Mouse (Mus musculus): ENCODE measurements around the gene Tsn. TPM values are rescaled to one million over a fixed set of nuclear protein-coding genes. Genes with fewer than 3 reads are reported as not detected.
A peak's percentile ranks its signal among the peaks of the same experiment; 100 is the strongest.

Gene Tsn
- 97.4 and 130 TPM in 2 replicates for total RNA-seq (2014; rRNA removed; ENCODE audit: low replicate concordance)
- polyA plus RNA-seq (2015; fragmentation: Nextera tagmentation; extraction: Ambion mirVana), result 170 and 174 TPM in 2 replicates

DNA sequence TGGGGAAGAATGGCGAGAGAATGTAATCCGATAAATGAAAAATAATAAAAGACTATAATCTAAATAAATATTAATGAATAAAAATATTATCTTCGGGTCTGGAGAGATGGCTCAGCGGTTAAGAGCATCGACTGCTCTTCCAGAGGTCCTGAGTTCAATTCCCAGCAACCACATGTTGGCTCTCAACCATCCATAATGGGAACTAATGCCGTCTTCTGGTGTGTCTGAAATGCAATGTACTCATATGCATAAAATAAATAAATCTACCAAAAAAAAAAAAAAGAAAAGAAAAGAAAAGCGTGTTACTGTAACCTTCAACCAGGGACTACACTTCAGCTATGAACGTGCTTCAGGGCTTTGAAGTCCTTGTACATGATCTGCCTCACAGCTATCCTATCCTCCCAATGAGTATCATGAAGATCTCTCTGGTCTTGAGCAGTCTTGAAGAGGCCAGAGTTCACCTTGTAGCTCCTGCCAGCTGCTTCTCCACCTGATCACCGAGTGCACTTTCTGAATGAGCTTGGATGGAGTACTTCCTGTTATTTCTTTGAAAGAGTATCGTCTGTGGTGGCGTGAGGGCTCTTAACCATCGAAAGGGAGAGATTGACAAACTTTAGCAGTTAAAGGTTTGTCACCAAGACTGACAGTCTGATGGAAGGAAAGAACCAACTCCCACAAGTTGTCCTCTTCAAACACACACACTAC is at the start of gene Tsn:
TSS of gene Tsn (minus strand) at position 118 of the 705 bp plus-strand sequence.
- H3K27ac ChIP-seq (ENCODE audit: low read depth), result peak within 1 kb of the TSS; percentile 86
- no peaks in the 10 kb centered on the region for H3K27me3 ChIP-seq (ENCODE audit: control insufficient read depth, insufficient read depth, low read length)
- 47% methylated on average over 12 of the region's 12 CpGs for WGBS
- no peak for ATAC-seq (ENCODE audit: insufficient read depth, low read depth)
- H3K4me2 ChIP-seq (ENCODE audit: low read depth, low read length), result peak within 1 kb of the TSS; percentile 75
- H3K9ac ChIP-seq (replicated peaks; ENCODE audit: low read depth, low read length), result peak within 1 kb of the TSS; percentile 90
- no peak for DNase-seq (ENCODE audit: low spot score)
- no peaks in the 10 kb centered on the region for H3K9me3 ChIP-seq (replicated peaks; ENCODE audit: control insufficient read depth, low read length)
- TF ChIP-seq EP300 (IDR thresholded peaks at IDR 0.05; ENCODE audit: low read depth), result no peak
- TF ChIP-seq CTCF (IDR thresholded peaks at IDR 0.05; ENCODE audit: low read depth), result no peak
- H3K4me1 ChIP-seq (ENCODE audit: control insufficient read depth, insufficient read depth), result peaks cover 9% of the 10 kb centered on the region; the same call in 1 of the 2 replicates
- H3K36me3 ChIP-seq (replicated peaks; ENCODE audit: control insufficient read depth, insufficient read depth, low read length), result peaks cover 8% of the 10 kb centered on the region
- peak within 1 kb of the TSS; percentile 90 for H3K4me3 ChIP-seq (ENCODE audit: low read depth, low read length)

DNA sequence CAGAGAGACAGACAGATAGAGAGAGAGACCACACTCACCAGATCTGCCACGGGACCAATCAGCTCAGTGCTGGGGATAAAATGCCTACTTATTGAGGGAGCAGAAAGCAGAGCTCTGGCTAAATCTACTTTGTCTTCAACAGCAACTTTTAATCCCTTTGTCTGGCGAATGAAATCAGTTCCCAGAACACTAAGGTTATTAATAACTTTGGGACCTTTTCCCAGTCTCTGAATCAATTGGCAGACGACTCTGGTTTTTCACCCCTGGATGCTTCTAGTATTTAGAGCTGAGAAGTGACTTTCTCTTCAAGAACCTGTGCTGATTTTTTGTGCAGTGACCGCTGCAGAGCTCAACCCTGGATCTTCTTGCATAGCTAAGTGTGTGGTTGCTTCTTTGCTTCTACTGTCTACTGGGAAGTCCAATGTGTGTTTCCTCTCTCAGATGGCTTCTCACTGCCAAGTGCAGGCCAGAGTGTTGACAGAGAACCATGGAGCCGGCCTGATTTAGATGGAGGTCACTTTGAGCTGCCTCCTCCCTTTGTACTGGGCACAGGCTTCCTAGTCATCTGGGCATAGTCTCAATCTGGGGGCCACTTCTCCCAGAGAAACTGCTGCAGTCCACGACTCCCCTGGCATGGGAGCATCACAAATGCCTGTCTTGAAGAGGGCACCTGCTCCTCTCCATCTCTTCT is 47.7 kb upstream of the Tsn start:
- Histone ChIP-seq H3K4me3 (ENCODE audit: low read depth, low read length) (no peak overlapping the region; the same call in 1 of the 2 replicates), H3K4me1 (ENCODE audit: control insufficient read depth, insufficient read depth) (peaks cover 16% of the 10 kb centered on the region), H3K4me2 (ENCODE audit: low read depth, low read length) (peak overlapping the region; percentile 39), H3K9ac (replicated peaks; ENCODE audit: low read depth, low read length) (peak overlapping the region; percentile 26; the same call in 1 of the 2 replicates), H3K36me3 (replicated peaks; ENCODE audit: control insufficient read depth, insufficient read depth, low read length) (no peaks in the 10 kb centered on the region), H3K27me3 (ENCODE audit: control insufficient read depth, insufficient read depth, low read length) (no peaks in the 10 kb centered on the region), H3K27ac (ENCODE audit: low read depth) (peak overlapping the region; percentile 98), H3K9me3 (replicated peaks; ENCODE audit: control insufficient read depth, low read length) (no peaks in the 10 kb centered on the region)
- DNase-seq (ENCODE audit: low spot score), result peak; percentile 89
- TF ChIP-seq CTCF (IDR thresholded peaks at IDR 0.05; ENCODE audit: low read depth) (no peak), EP300 (IDR thresholded peaks at IDR 0.05; ENCODE audit: low read depth) (peak; percentile 52; the same call in 1 of the 2 replicates)
- 24% methylated on average over 6 of the region's 6 CpGs for WGBS
- ATAC-seq (ENCODE audit: insufficient read depth, low read depth), result peak; percentile 92

- no peak overlapping the region for H3K4me2 ChIP-seq (ENCODE audit: low read depth, low read length)
- DNase-seq (ENCODE audit: low spot score) (no peak), ATAC-seq (ENCODE audit: insufficient read depth, low read depth) (no peak)
- H3K9me3 ChIP-seq (replicated peaks; ENCODE audit: control insufficient read depth, low read length), result no peaks in the 10 kb centered on the region
- no peaks in the 10 kb centered on the region for H3K4me1 ChIP-seq (ENCODE audit: control insufficient read depth, insufficient read depth)
- H3K27ac ChIP-seq (ENCODE audit: low read depth), result no peak overlapping the region
- no peak overlapping the region for H3K4me3 ChIP-seq (ENCODE audit: low read depth, low read length)
- H3K27me3 ChIP-seq (ENCODE audit: control insufficient read depth, insufficient read depth, low read length), result no peaks in the 10 kb centered on the region
- TF ChIP-seq CTCF (IDR thresholded peaks at IDR 0.05; ENCODE audit: low read depth) (no peak), EP300 (IDR thresholded peaks at IDR 0.05; ENCODE audit: low read depth) (no peak)
- no peaks in the 10 kb centered on the region for H3K36me3 ChIP-seq (replicated peaks; ENCODE audit: control insufficient read depth, insufficient read depth, low read length)
- WGBS, result 83% methylated on average over 3 of the region's 3 CpGs
- no peak overlapping the region for H3K9ac ChIP-seq (replicated peaks; ENCODE audit: low read depth, low read length)
These were observed 38.4 kb upstream of the Tsn start for GRCm38 (mm10) chr1:118349922-118350321.

DNA sequence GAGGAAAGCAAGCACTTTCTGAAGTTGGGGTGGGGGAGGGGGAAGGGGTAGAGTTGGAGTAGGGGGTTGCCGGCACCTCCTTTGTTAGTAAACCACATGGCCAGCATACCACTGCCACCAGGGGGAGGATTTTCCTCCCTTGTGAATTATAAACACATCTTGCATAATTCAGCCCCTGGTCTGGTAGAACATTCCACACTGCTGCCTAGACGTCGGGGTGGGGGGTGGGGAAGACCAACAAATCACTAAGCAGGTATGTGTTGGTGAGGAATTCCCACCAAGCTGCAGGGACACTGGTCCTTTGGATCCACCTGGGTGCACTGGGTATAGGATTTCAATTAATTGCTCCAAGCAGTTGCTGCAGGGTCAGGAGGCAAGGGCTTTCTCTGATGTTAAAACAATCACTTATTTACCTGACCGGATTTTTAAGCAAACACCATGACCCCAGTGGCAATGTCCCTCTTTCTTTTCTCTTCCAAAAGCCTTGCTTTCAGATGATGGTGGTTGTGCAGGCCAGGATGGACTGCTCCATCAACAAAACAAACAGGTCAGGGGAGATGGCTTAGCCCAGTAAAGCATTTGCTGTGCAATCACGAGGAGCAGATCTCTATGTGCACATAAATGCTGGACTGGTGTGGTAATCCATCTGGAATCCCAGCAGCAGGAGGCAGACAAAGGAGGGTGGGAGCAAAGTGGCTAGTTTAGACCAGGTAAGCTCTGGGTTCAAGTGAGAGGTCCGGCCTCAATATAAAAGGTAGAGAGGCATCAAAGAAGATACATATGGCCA is 32.3 kb upstream of the Tsn start:
- Histone ChIP-seq H3K9ac (replicated peaks; ENCODE audit: low read depth, low read length) (no peak overlapping the region), H3K4me3 (ENCODE audit: low read depth, low read length) (no peak overlapping the region), H3K9me3 (replicated peaks; ENCODE audit: control insufficient read depth, low read length) (no peaks in the 10 kb centered on the region), H3K4me2 (ENCODE audit: low read depth, low read length) (no peak overlapping the region), H3K27ac (ENCODE audit: low read depth) (no peak overlapping the region), H3K4me1 (ENCODE audit: control insufficient read depth, insufficient read depth) (peaks cover 10% of the 10 kb centered on the region; the same call in 1 of the 2 replicates), H3K36me3 (replicated peaks; ENCODE audit: control insufficient read depth, insufficient read depth, low read length) (no peaks in the 10 kb centered on the region), H3K27me3 (ENCODE audit: control insufficient read depth, insufficient read depth, low read length) (no peaks in the 10 kb centered on the region)
- WGBS, result 37% methylated on average over 6 of the region's 6 CpGs
- DNase-seq (ENCODE audit: low spot score), result no peak
- TF ChIP-seq EP300 (IDR thresholded peaks at IDR 0.05; ENCODE audit: low read depth) (no peak), CTCF (IDR thresholded peaks at IDR 0.05; ENCODE audit: low read depth) (no peak; the same call in 1 of the 2 replicates)
- ATAC-seq (ENCODE audit: insufficient read depth, low read depth), result no peak

- Histone ChIP-seq H3K27ac (ENCODE audit: low read depth) (no peak overlapping the region), H3K9me3 (replicated peaks; ENCODE audit: control insufficient read depth, low read length) (no peaks in the 10 kb centered on the region), H3K4me1 (ENCODE audit: control insufficient read depth, insufficient read depth) (peaks cover 12% of the 10 kb centered on the region; the same call in 1 of the 2 replicates), H3K27me3 (ENCODE audit: control insufficient read depth, insufficient read depth, low read length) (no peaks in the 10 kb centered on the region), H3K36me3 (replicated peaks; ENCODE audit: control insufficient read depth, insufficient read depth, low read length) (peaks cover 20% of the 10 kb centered on the region), H3K4me2 (ENCODE audit: low read depth, low read length) (no peak overlapping the region), H3K4me3 (ENCODE audit: low read depth, low read length) (no peak overlapping the region), H3K9ac (replicated peaks; ENCODE audit: low read depth, low read length) (no peak overlapping the region)
- ATAC-seq (ENCODE audit: insufficient read depth, low read depth) (no peak), DNase-seq (ENCODE audit: low spot score) (no peak)
- WGBS, result 37% methylated on average over 5 of the region's 5 CpGs
- TF ChIP-seq EP300 (IDR thresholded peaks at IDR 0.05; ENCODE audit: low read depth), result no peak
- TF ChIP-seq CTCF (IDR thresholded peaks at IDR 0.05; ENCODE audit: low read depth), result no peak
These were observed 26.4 kb upstream of the Tsn start for GRCm38 (mm10) chr1:118337921-118338320.
